Mouse (Mus musculus): ENCODE measurements at regions not wholly inside any gene's neighbourhood (a gene's known extent, or its start where the extent isn't known, plus 50 kb on each side); places are given as distances from the start of the nearest gene placed in this dataset.

GRCm38 (mm10) chr9:94101958-94102357, 435.9 kb downstream of the 1190002N15Rik start:
- TF ChIP-seq TCF12 (IDR thresholded peaks at IDR 0.05; ENCODE audit: insufficient read depth, poor library complexity, severe bottlenecking) (no peak), POLR2A (IDR thresholded peaks at IDR 0.05; ENCODE audit: insufficient read length, low read depth) (no peak), POLR2AphosphoS2 (IDR thresholded peaks at IDR 0.05; ENCODE audit: insufficient read length, low read depth) (no peak), REST (IDR thresholded peaks at IDR 0.05; ENCODE audit: insufficient read depth, insufficient read length) (no peak), MYOD1 (IDR thresholded peaks at IDR 0.05; ENCODE audit: control insufficient read depth in 1 of 3, insufficient read length in 2 of 3, low read depth in 2 of 3) (no peak), USF1 (IDR thresholded peaks at IDR 0.05; ENCODE audit: low read depth) (no peak), CEBPB (IDR thresholded peaks at IDR 0.05; ENCODE audit: insufficient read depth, poor library complexity, severe bottlenecking) (no peak)
